Mouse (Mus musculus): Measurements from ENCODE around the gene Efcab12. TPM values are rescaled to one million over a fixed set of nuclear protein-coding genes. Genes with fewer than 3 reads are reported as not detected.
A peak's percentile ranks its signal among the peaks of the same experiment; 100 is the strongest.

Efcab12 gene
- total and polyA plus RNA-seq, 3 experiments, result 0.04 to 0.54 (median 0.12) TPM

- no peak overlapping the region for H3K4me2 ChIP-seq (ENCODE audit: insufficient read depth, low read depth, poor library complexity, severe bottlenecking)
Observed at GRCm38 (mm10) chr6:115814104-115814503, 24.1 kb downstream of the Efcab12 start.

DNA sequence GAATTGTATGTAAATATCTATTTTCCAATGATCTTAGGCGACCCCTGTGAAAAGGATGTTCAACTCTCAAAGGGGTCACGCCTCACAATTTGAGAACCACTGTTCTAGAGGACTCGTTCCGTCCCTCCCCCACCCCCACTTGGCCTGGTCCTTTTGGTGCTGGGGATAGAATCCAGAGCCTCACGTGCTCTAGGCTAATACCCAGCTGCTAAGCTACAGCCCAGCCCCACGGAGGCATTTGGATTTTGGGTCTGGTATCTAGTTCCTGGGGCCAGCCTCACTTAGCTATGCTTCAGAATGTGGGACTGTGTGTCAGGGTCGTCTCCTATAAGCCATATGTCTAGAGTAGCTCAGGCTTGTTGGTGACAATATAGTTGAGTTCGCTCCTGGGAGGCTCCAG lies 26.6 kb downstream of the Efcab12 start:
- Histone ChIP-seq H3K27ac (ENCODE audit: insufficient read depth, low read depth) (no peak overlapping the region), H3K4me1 (ENCODE audit: control insufficient read depth in 1 of 2, insufficient read depth in 2 of 2) (peaks cover 8 to 23% of the 10 kb centered on the region in 2 experiments), H3K27me3 (replicated peaks) (no peaks in the 10 kb centered on the region), H3K4me3 (replicated peaks in 1 of 3; ENCODE audit: low read depth in 2 of 3, low read length in 2 of 3, poor library complexity in 1 of 3) (no peak overlapping the region), H3K9ac (ENCODE audit: insufficient read depth, low read depth) (no peak overlapping the region), H3K9me3 (replicated peaks; ENCODE audit: low read length) (no peaks in the 10 kb centered on the region), H3K79me2 (replicated peaks; ENCODE audit: control insufficient read depth, extremely low read depth, insufficient read depth, poor library complexity, severe bottlenecking) (peaks cover 19% of the 10 kb centered on the region), H3K36me3 (replicated peaks in 1 of 2; ENCODE audit: control insufficient read depth in 1 of 2, insufficient read depth in 1 of 2, low read length in 1 of 2) (peaks cover 13 to 60% of the 10 kb centered on the region in 2 experiments), H3K4me2 (ENCODE audit: insufficient read depth, low read depth, poor library complexity, severe bottlenecking) (no peak overlapping the region)
- in situ Hi-C loops (cut with MboI; ENCODE audit: low pct_ligation_motif_present, low pct_unique_long_range_greater_than_20kb, low sequenced_read_pairs) (no loop called here), dilution Hi-C loops (cut with MboI; ENCODE audit: extremely low pct_ligation_motif_present, extremely low pct_unique_long_range_greater_than_20kb, low sequenced_read_pairs) (no loop called here)
- DNase-seq (ENCODE audit: extremely low read depth), result no peak
- TF ChIP-seq MYC (IDR thresholded peaks at IDR 0.05; ENCODE audit: low read depth, low read length), result no peak

More at GRCm38 (mm10) chr6:115814104-115814503, 24.1 kb downstream of the Efcab12 start:
- Histone ChIP-seq H3K4me1 (ENCODE audit: control insufficient read depth in 1 of 2, insufficient read depth in 2 of 2) (peaks cover 8 to 21% of the 10 kb centered on the region in 2 experiments), H3K79me2 (replicated peaks; ENCODE audit: control insufficient read depth, extremely low read depth, insufficient read depth, poor library complexity, severe bottlenecking) (no peaks in the 10 kb centered on the region; the same call in 1 of the 2 replicates), H3K9me3 (replicated peaks; ENCODE audit: low read length) (no peaks in the 10 kb centered on the region), H3K27me3 (replicated peaks) (no peaks in the 10 kb centered on the region), H3K27ac (ENCODE audit: insufficient read depth, low read depth) (no peak overlapping the region), H3K4me3 (replicated peaks in 1 of 3; ENCODE audit: low read depth in 2 of 3, low read length in 2 of 3, poor library complexity in 1 of 3) (no peak overlapping the region), H3K36me3 (replicated peaks in 1 of 2; ENCODE audit: control insufficient read depth in 1 of 2, insufficient read depth in 1 of 2, low read length in 1 of 2) (peaks cover 2 to 63% of the 10 kb centered on the region in 2 experiments), H3K9ac (ENCODE audit: insufficient read depth, low read depth) (no peak overlapping the region)
- dilution Hi-C loops (cut with MboI; ENCODE audit: extremely low pct_ligation_motif_present, extremely low pct_unique_long_range_greater_than_20kb, low sequenced_read_pairs) (no loop called here), in situ Hi-C loops (cut with MboI; ENCODE audit: low pct_ligation_motif_present, low pct_unique_long_range_greater_than_20kb, low sequenced_read_pairs) (no loop called here)
- peak; percentile 60 for DNase-seq (ENCODE audit: extremely low read depth)
- no peak for TF ChIP-seq NRF1 (IDR thresholded peaks at IDR 0.05; ENCODE audit: low read depth, low read length)
- TF ChIP-seq ZC3H11A (IDR thresholded peaks at IDR 0.05; ENCODE audit: low read depth, low read length), result no peak; the same call in 1 of the 2 replicates
- no peak for TF ChIP-seq NELFE (IDR thresholded peaks at IDR 0.05; ENCODE audit: low read depth, low read length)
- TF ChIP-seq PAX5 (IDR thresholded peaks at IDR 0.05; ENCODE audit: low read length), result no peak
- TF ChIP-seq MEF2A (IDR thresholded peaks at IDR 0.05; ENCODE audit: borderline replicate concordance, low read depth, low read length), result no peak
- peak; percentile 30 to 84; a peak in 3 of 4 replicates for TF ChIP-seq CTCF (conservative IDR thresholded peaks at IDR 0.05 in 1 of 2, IDR thresholded peaks at IDR 0.05 in 1 of 2; ENCODE audit: low read depth in 2 of 2, low read length in 2 of 2)
- peak; percentile 58 for TF ChIP-seq RAD21 (IDR thresholded peaks at IDR 0.05; ENCODE audit: low read depth, low read length)
- TF ChIP-seq MAX (IDR thresholded peaks at IDR 0.05; ENCODE audit: low read length), result no peak
- TF ChIP-seq MAFK (IDR thresholded peaks at IDR 0.05; ENCODE audit: insufficient replicate concordance, low read length), result no peak
- TF ChIP-seq E2F4 (IDR thresholded peaks at IDR 0.05; ENCODE audit: insufficient replicate concordance, low read depth, low read length), result no peak
- no peak for TF ChIP-seq USF1 (IDR thresholded peaks at IDR 0.05; ENCODE audit: low read depth, low read length)
- no peak for TF ChIP-seq RCOR1 (conservative IDR thresholded peaks at IDR 0.05; ENCODE audit: low read depth, low read length)
- TF ChIP-seq IRF4 (IDR thresholded peaks at IDR 0.05; ENCODE audit: low read depth, low read length), result peak; percentile 18; the same call in 1 of the 2 replicates
- no peak for TF ChIP-seq ETS1 (conservative IDR thresholded peaks at IDR 0.05; ENCODE audit: low read depth, low read length)
- TF ChIP-seq TBP (conservative IDR thresholded peaks at IDR 0.05; ENCODE audit: low read depth, low read length), result no peak
- TF ChIP-seq ZNF384 (IDR thresholded peaks at IDR 0.05; ENCODE audit: low read depth, low read length), result no peak
- 0 out of 2 replicates have a peak, but pooled peaks have one; percentile 25 for TF ChIP-seq MYC (IDR thresholded peaks at IDR 0.05; ENCODE audit: low read depth, low read length)
- no peak for TF ChIP-seq GABPA (IDR thresholded peaks at IDR 0.05; ENCODE audit: insufficient replicate concordance, low read depth, low read length)
- no peak for TF ChIP-seq POLR2AphosphoS2 (IDR thresholded peaks at IDR 0.05; ENCODE audit: low read depth, low read length)
- TF ChIP-seq ZKSCAN1 (IDR thresholded peaks at IDR 0.05; ENCODE audit: borderline replicate concordance, low read depth, low read length), result no peak
- TF ChIP-seq POLR2A (IDR thresholded peaks at IDR 0.05; ENCODE audit: low read depth, low read length), result no peak
- TF ChIP-seq SMC3 (IDR thresholded peaks at IDR 0.05; ENCODE audit: low read depth, low read length), result peak; percentile 84
- 0 out of 2 replicates have a peak, but pooled peaks have one; percentile 17 for TF ChIP-seq TCF12 (IDR thresholded peaks at IDR 0.05; ENCODE audit: low read depth, low read length)

Data from CH12.LX (cell line).